Mouse (Mus musculus): ENCODE data around the gene Usp7. TPM values are rescaled to one million over a fixed set of nuclear protein-coding genes. Genes with fewer than 3 reads are reported as not detected.

Usp7 gene
- polyA plus RNA-seq, 1 experiment = 8.0 TPM

- H3K4me1 ChIP-seq = peaks cover 87% of the 10 kb centered on the region
Observed at GRCm38 (mm10) chr16:8731630-8732029, 60.5 kb downstream of the Usp7 start.

GRCm38 (mm10) chr16:8728111-8728748, 63.9 kb downstream of the Usp7 start:
- peaks cover 75% of the 10 kb centered on the region for H3K4me1 ChIP-seq
- TF ChIP-seq GATA1 (IDR thresholded peaks at IDR 0.05; ENCODE audit: borderline replicate concordance, low read length) = no peak
- no peak for TF ChIP-seq FLI1 (IDR thresholded peaks at IDR 0.05; ENCODE audit: low read length)
- no peaks in the 10 kb centered on the region for H3K9me3 ChIP-seq
- peak overlapping the region; percentile 47 for H3K4me3 ChIP-seq (replicated peaks)
- H3K27me3 ChIP-seq (replicated peaks) = no peaks in the 10 kb centered on the region
- H3K36me3 ChIP-seq (replicated peaks; ENCODE audit: low read length) = peaks cover 43% of the 10 kb centered on the region

More at GRCm38 (mm10) chr16:8731630-8732029, 60.5 kb downstream of the Usp7 start:
- H3K36me3 ChIP-seq (replicated peaks; ENCODE audit: low read length) = peaks cover 52% of the 10 kb centered on the region
- TF ChIP-seq FLI1 (IDR thresholded peaks at IDR 0.05; ENCODE audit: low read length) = no peak
- no peaks in the 10 kb centered on the region for H3K27me3 ChIP-seq (replicated peaks)
- no peak overlapping the region for H3K4me3 ChIP-seq (replicated peaks)
- no peaks in the 10 kb centered on the region for H3K9me3 ChIP-seq

GRCm38 (mm10) chr16:8725807-8726206, 66.3 kb downstream of the Usp7 start:
- H3K36me3 ChIP-seq (replicated peaks; ENCODE audit: low read length) = peaks cover 47% of the 10 kb centered on the region
- no peak overlapping the region for H3K4me3 ChIP-seq (replicated peaks)
- H3K27me3 ChIP-seq (replicated peaks) = no peaks in the 10 kb centered on the region
- no peak for TF ChIP-seq GATA1 (IDR thresholded peaks at IDR 0.05; ENCODE audit: borderline replicate concordance, low read length)
- TF ChIP-seq FLI1 (IDR thresholded peaks at IDR 0.05; ENCODE audit: low read length) = no peak
- no peaks in the 10 kb centered on the region for H3K9me3 ChIP-seq
- peaks cover 74% of the 10 kb centered on the region for H3K4me1 ChIP-seq

- H3K36me3 ChIP-seq (replicated peaks; ENCODE audit: low read length) = peaks cover 39% of the 10 kb centered on the region
Observed at GRCm38 (mm10) chr16:8724031-8724430, 68.1 kb downstream of the Usp7 start.

GRCm38 (mm10) chr16:8720447-8720846, 71.7 kb downstream of the Usp7 start:
- Histone ChIP-seq H3K4me1 (peaks cover 61% of the 10 kb centered on the region), H3K27me3 (replicated peaks) (no peaks in the 10 kb centered on the region), H3K4me3 (replicated peaks) (no peak overlapping the region), H3K36me3 (replicated peaks; ENCODE audit: low read length) (peaks cover 45% of the 10 kb centered on the region), H3K9me3 (no peaks in the 10 kb centered on the region)
- TF ChIP-seq FLI1 (IDR thresholded peaks at IDR 0.05; ENCODE audit: low read length) = no peak
- no peak for TF ChIP-seq GATA1 (IDR thresholded peaks at IDR 0.05; ENCODE audit: borderline replicate concordance, low read length)

More at GRCm38 (mm10) chr16:8724031-8724430, 68.1 kb downstream of the Usp7 start:
- Histone ChIP-seq H3K4me3 (replicated peaks) (no peak overlapping the region), H3K9me3 (no peaks in the 10 kb centered on the region), H3K4me1 (peaks cover 74% of the 10 kb centered on the region), H3K27me3 (replicated peaks) (no peaks in the 10 kb centered on the region)
- TF ChIP-seq FLI1 (IDR thresholded peaks at IDR 0.05; ENCODE audit: low read length) (no peak), GATA1 (IDR thresholded peaks at IDR 0.05; ENCODE audit: borderline replicate concordance, low read length) (no peak)

- no peaks in the 10 kb centered on the region for H3K9me3 ChIP-seq
- peaks cover 61% of the 10 kb centered on the region for H3K36me3 ChIP-seq (replicated peaks; ENCODE audit: low read length)
- no peak overlapping the region for H3K4me3 ChIP-seq (replicated peaks)
- no peaks in the 10 kb centered on the region for H3K27me3 ChIP-seq (replicated peaks)
- peaks cover 57% of the 10 kb centered on the region for H3K4me1 ChIP-seq
- no peak for TF ChIP-seq FLI1 (IDR thresholded peaks at IDR 0.05; ENCODE audit: low read length)
- no peak for TF ChIP-seq GATA1 (IDR thresholded peaks at IDR 0.05; ENCODE audit: borderline replicate concordance, low read length)
Observed at GRCm38 (mm10) chr16:8717744-8718143, 74.4 kb downstream of the Usp7 start.

- Histone ChIP-seq H3K36me3 (replicated peaks; ENCODE audit: low read length) (peaks cover 65% of the 10 kb centered on the region), H3K4me1 (peaks cover 51% of the 10 kb centered on the region), H3K9me3 (no peaks in the 10 kb centered on the region), H3K27me3 (replicated peaks) (no peaks in the 10 kb centered on the region), H3K4me3 (replicated peaks) (no peak overlapping the region)
- TF ChIP-seq GATA1 (IDR thresholded peaks at IDR 0.05; ENCODE audit: borderline replicate concordance, low read length) (no peak), FLI1 (IDR thresholded peaks at IDR 0.05; ENCODE audit: low read length) (no peak)
Observed at GRCm38 (mm10) chr16:8716300-8716699, 75.8 kb downstream of the Usp7 start.

GRCm38 (mm10) chr16:8715513-8716080, 76.5 kb downstream of the Usp7 start:
- H3K4me3 ChIP-seq (replicated peaks) = no peak overlapping the region
- no peak for TF ChIP-seq FLI1 (IDR thresholded peaks at IDR 0.05; ENCODE audit: low read length)
- TF ChIP-seq GATA1 (IDR thresholded peaks at IDR 0.05; ENCODE audit: borderline replicate concordance, low read length) = no peak
- H3K4me1 ChIP-seq = peaks cover 50% of the 10 kb centered on the region
- H3K36me3 ChIP-seq (replicated peaks; ENCODE audit: low read length) = peaks cover 72% of the 10 kb centered on the region
- H3K27me3 ChIP-seq (replicated peaks) = no peaks in the 10 kb centered on the region
- no peaks in the 10 kb centered on the region for H3K9me3 ChIP-seq

GRCm38 (mm10) chr16:8714851-8715250, 77.3 kb downstream of the Usp7 start:
- Histone ChIP-seq H3K4me3 (replicated peaks) (no peak overlapping the region), H3K27me3 (replicated peaks) (no peaks in the 10 kb centered on the region), H3K4me1 (peaks cover 47% of the 10 kb centered on the region), H3K36me3 (replicated peaks; ENCODE audit: low read length) (peaks cover 79% of the 10 kb centered on the region), H3K9me3 (no peaks in the 10 kb centered on the region)
- no peak for TF ChIP-seq GATA1 (IDR thresholded peaks at IDR 0.05; ENCODE audit: borderline replicate concordance, low read length)
- TF ChIP-seq FLI1 (IDR thresholded peaks at IDR 0.05; ENCODE audit: low read length) = no peak

- H3K4me1 ChIP-seq = peaks cover 29% of the 10 kb centered on the region
Observed at GRCm38 (mm10) chr16:8711998-8712397, 80.1 kb downstream of the Usp7 start.

More at GRCm38 (mm10) chr16:8711998-8712397, 80.1 kb downstream of the Usp7 start:
- H3K36me3 ChIP-seq (replicated peaks; ENCODE audit: low read length) = peaks cover 100% of the 10 kb centered on the region
- H3K27me3 ChIP-seq (replicated peaks) = no peaks in the 10 kb centered on the region
- TF ChIP-seq GATA1 (IDR thresholded peaks at IDR 0.05; ENCODE audit: borderline replicate concordance, low read length) (no peak), FLI1 (IDR thresholded peaks at IDR 0.05; ENCODE audit: low read length) (no peak)
- no peak overlapping the region for H3K4me3 ChIP-seq (replicated peaks)
- H3K9me3 ChIP-seq = no peaks in the 10 kb centered on the region
